Mouse (Mus musculus): ENCODE data around the gene Gli3. TPM values are rescaled to one million over a fixed set of nuclear protein-coding genes. Genes with fewer than 3 reads are reported as not detected.

The Gli3 gene
- polyA plus RNA-seq, 1 experiment = 0.50 TPM

GRCm38 (mm10) chr13:15721446-15721845 is 258.4 kb downstream of the Gli3 start:
- no peak for DNase-seq (ENCODE audit: low read depth in 1 of 2, low spot score in 2 of 2)
- TF ChIP-seq POLR2A (IDR thresholded peaks at IDR 0.05; ENCODE audit: low read depth, low read length) = no peak
- no peak for TF ChIP-seq CTCF (IDR thresholded peaks at IDR 0.05; ENCODE audit: extremely low read depth, insufficient read depth, insufficient read length, insufficient replicate concordance)
- 69% methylated on average over 1 of the region's 1 CpGs for WGBS
- Histone ChIP-seq H3K4me3 (ENCODE audit: extremely low read depth, insufficient read depth, insufficient read length) (no peak overlapping the region), H3K27me3 (ENCODE audit: control insufficient read depth, insufficient read depth, low read length) (no peaks in the 10 kb centered on the region), H3K27ac (ENCODE audit: insufficient read depth, low read length) (no peak overlapping the region), H3K4me1 (ENCODE audit: control insufficient read depth, insufficient read depth, insufficient read length) (no peaks in the 10 kb centered on the region), H3K36me3 (ENCODE audit: control insufficient read depth, insufficient read depth, low read length) (no peaks in the 10 kb centered on the region)

GRCm38 (mm10) chr13:15722766-15723379 is 259.8 kb downstream of the Gli3 start:
- TF ChIP-seq POLR2A (IDR thresholded peaks at IDR 0.05; ENCODE audit: low read depth, low read length) (no peak), CTCF (IDR thresholded peaks at IDR 0.05; ENCODE audit: extremely low read depth, insufficient read depth, insufficient read length, insufficient replicate concordance) (no peak)
- no peak overlapping the region for H3K4me3 ChIP-seq (ENCODE audit: extremely low read depth, insufficient read depth, insufficient read length)
- no peaks in the 10 kb centered on the region for H3K36me3 ChIP-seq (ENCODE audit: control insufficient read depth, insufficient read depth, low read length)
- H3K4me1 ChIP-seq (ENCODE audit: control insufficient read depth, insufficient read depth, insufficient read length) = no peaks in the 10 kb centered on the region
- H3K27ac ChIP-seq (ENCODE audit: insufficient read depth, low read length) = no peak overlapping the region
- H3K27me3 ChIP-seq (ENCODE audit: control insufficient read depth, insufficient read depth, low read length) = no peaks in the 10 kb centered on the region
- DNase-seq (ENCODE audit: low read depth in 1 of 2, low spot score in 2 of 2) = no peak
- WGBS = 18% methylated on average over 1 of the region's 1 CpGs

- H3K27ac ChIP-seq (ENCODE audit: insufficient read depth, low read length) = no peak overlapping the region
- TF ChIP-seq POLR2A (IDR thresholded peaks at IDR 0.05; ENCODE audit: low read depth, low read length) (no peak), CTCF (IDR thresholded peaks at IDR 0.05; ENCODE audit: extremely low read depth, insufficient read depth, insufficient read length, insufficient replicate concordance) (no peak)
- no peaks in the 10 kb centered on the region for H3K27me3 ChIP-seq (ENCODE audit: control insufficient read depth, insufficient read depth, low read length)
- DNase-seq (ENCODE audit: low read depth in 1 of 2, low spot score in 2 of 2) = no peak
- no peaks in the 10 kb centered on the region for H3K4me1 ChIP-seq (ENCODE audit: control insufficient read depth, insufficient read depth, insufficient read length)
- no peaks in the 10 kb centered on the region for H3K36me3 ChIP-seq (ENCODE audit: control insufficient read depth, insufficient read depth, low read length)
- WGBS = 88% methylated on average over 10 of the region's 10 CpGs
- no peak overlapping the region for H3K4me3 ChIP-seq (ENCODE audit: extremely low read depth, insufficient read depth, insufficient read length)
These were observed 261.7 kb downstream of the Gli3 start for GRCm38 (mm10) chr13:15724723-15725122.

- TF ChIP-seq POLR2A (IDR thresholded peaks at IDR 0.05; ENCODE audit: low read depth, low read length) = no peak
- TF ChIP-seq CTCF (IDR thresholded peaks at IDR 0.05; ENCODE audit: extremely low read depth, insufficient read depth, insufficient read length, insufficient replicate concordance) = no peak
- Histone ChIP-seq H3K4me3 (ENCODE audit: extremely low read depth, insufficient read depth, insufficient read length) (no peak overlapping the region), H3K27ac (ENCODE audit: insufficient read depth, low read length) (no peak overlapping the region), H3K27me3 (ENCODE audit: control insufficient read depth, insufficient read depth, low read length) (no peaks in the 10 kb centered on the region), H3K36me3 (ENCODE audit: control insufficient read depth, insufficient read depth, low read length) (no peaks in the 10 kb centered on the region), H3K4me1 (ENCODE audit: control insufficient read depth, insufficient read depth, insufficient read length) (no peaks in the 10 kb centered on the region)
- WGBS = 76% methylated on average over 1 of the region's 1 CpGs
- DNase-seq (ENCODE audit: low read depth in 1 of 2, low spot score in 2 of 2) = no peak
These were observed 278.7 kb downstream of the Gli3 start for GRCm38 (mm10) chr13:15741771-15742170.

- TF ChIP-seq POLR2A (IDR thresholded peaks at IDR 0.05; ENCODE audit: low read depth, low read length) (no peak), CTCF (IDR thresholded peaks at IDR 0.05; ENCODE audit: extremely low read depth, insufficient read depth, insufficient read length, insufficient replicate concordance) (no peak)
- DNase-seq (ENCODE audit: low read depth in 1 of 2, low spot score in 2 of 2) = no peak
- 77% methylated on average over 3 of the region's 3 CpGs for WGBS
These were observed 279.3 kb downstream of the Gli3 start for GRCm38 (mm10) chr13:15742308-15742707.

GRCm38 (mm10) chr13:15742777-15743176 is 279.7 kb downstream of the Gli3 start:
- no peak overlapping the region for H3K27ac ChIP-seq (ENCODE audit: insufficient read depth, low read length)
- 70% methylated on average over 4 of the region's 4 CpGs for WGBS
- no peak overlapping the region for H3K4me3 ChIP-seq (ENCODE audit: extremely low read depth, insufficient read depth, insufficient read length)
- no peaks in the 10 kb centered on the region for H3K27me3 ChIP-seq (ENCODE audit: control insufficient read depth, insufficient read depth, low read length)
- no peaks in the 10 kb centered on the region for H3K4me1 ChIP-seq (ENCODE audit: control insufficient read depth, insufficient read depth, insufficient read length)
- TF ChIP-seq POLR2A (IDR thresholded peaks at IDR 0.05; ENCODE audit: low read depth, low read length) (no peak), CTCF (IDR thresholded peaks at IDR 0.05; ENCODE audit: extremely low read depth, insufficient read depth, insufficient read length, insufficient replicate concordance) (no peak)
- no peaks in the 10 kb centered on the region for H3K36me3 ChIP-seq (ENCODE audit: control insufficient read depth, insufficient read depth, low read length)
- DNase-seq (ENCODE audit: low read depth in 1 of 2, low spot score in 2 of 2) = no peak

More at GRCm38 (mm10) chr13:15742308-15742707, 279.3 kb downstream of the Gli3 start:
- no peaks in the 10 kb centered on the region for H3K27me3 ChIP-seq (ENCODE audit: control insufficient read depth, insufficient read depth, low read length)
- no peak overlapping the region for H3K27ac ChIP-seq (ENCODE audit: insufficient read depth, low read length)
- H3K4me1 ChIP-seq (ENCODE audit: control insufficient read depth, insufficient read depth, insufficient read length) = no peaks in the 10 kb centered on the region
- H3K36me3 ChIP-seq (ENCODE audit: control insufficient read depth, insufficient read depth, low read length) = no peaks in the 10 kb centered on the region
- no peak overlapping the region for H3K4me3 ChIP-seq (ENCODE audit: extremely low read depth, insufficient read depth, insufficient read length)

GRCm38 (mm10) chr13:15758835-15759632 is 296.0 kb downstream of the Gli3 start:
- 7% methylated on average over 38 of the region's 38 CpGs for WGBS
- Histone ChIP-seq H3K27me3 (ENCODE audit: control insufficient read depth, insufficient read depth, low read length) (no peaks in the 10 kb centered on the region), H3K4me1 (ENCODE audit: control insufficient read depth, insufficient read depth, insufficient read length) (no peaks in the 10 kb centered on the region; the same call in 1 of the 2 replicates), H3K4me3 (ENCODE audit: extremely low read depth, insufficient read depth, insufficient read length) (no peak overlapping the region), H3K36me3 (ENCODE audit: control insufficient read depth, insufficient read depth, low read length) (no peaks in the 10 kb centered on the region), H3K27ac (ENCODE audit: insufficient read depth, low read length) (no peak overlapping the region)
- peak; percentile 0 to 34 for DNase-seq (ENCODE audit: low read depth in 1 of 2, low spot score in 2 of 2)
- TF ChIP-seq CTCF (IDR thresholded peaks at IDR 0.05; ENCODE audit: extremely low read depth, insufficient read depth, insufficient read length, insufficient replicate concordance) (peak; percentile 68; the same call in 1 of the 2 replicates), POLR2A (IDR thresholded peaks at IDR 0.05; ENCODE audit: low read depth, low read length) (no peak)

Measured in spleen, adult 2 months (tissue).